Comparison of ENCODE assay signal across 21 mouse cellular contexts in the genomic region with DNA sequence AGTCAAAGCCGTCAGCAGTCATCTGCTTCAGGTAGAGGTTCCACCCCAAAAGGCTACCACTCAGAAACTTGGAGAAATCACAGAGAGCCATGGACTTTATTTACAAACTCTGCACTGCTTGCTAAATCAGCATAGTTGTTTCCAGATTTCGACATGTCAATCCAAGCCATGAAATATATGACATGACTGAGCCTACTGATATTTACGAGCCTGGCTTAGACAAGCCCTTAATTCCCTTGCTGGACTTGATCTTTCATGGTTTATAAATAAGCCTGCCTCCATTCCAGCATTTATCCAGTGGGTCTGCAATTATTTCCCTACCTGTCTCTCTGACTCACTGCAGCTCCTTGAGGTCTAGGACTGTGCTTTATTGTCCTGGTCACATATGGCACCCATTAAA.
"Had no signal": no experiment of that assay in that cellular context is flagged by ENCODE, and none has a peak within 500 bp of the region (broad histone marks: within the 10 kb centered on the region; RNA-seq: fewer than 3 reads in every experiment).

No protein-coding gene starts in this region.

- H3K36me3 ChIP-seq: midbrain, embryonic 10.5 days; midbrain, embryonic 12.5 days; neural tube, embryonic 13.5 days; neural tube, embryonic 15.5 days; stomach, embryonic 15.5 days had no signal

- H3K27ac ChIP-seq: midbrain, embryonic 10.5 days; midbrain, embryonic 12.5 days; neural tube, embryonic 13.5 days; neural tube, embryonic 15.5 days; stomach, embryonic 15.5 days; stomach, postnatal 0 days had no signal

- H3K9me3 ChIP-seq: midbrain, embryonic 10.5 days; midbrain, embryonic 12.5 days; neural tube, embryonic 13.5 days; neural tube, embryonic 15.5 days; stomach, embryonic 15.5 days had no signal

- H3K4me3 ChIP-seq: midbrain, embryonic 10.5 days; midbrain, embryonic 12.5 days; myocyte; neural tube, embryonic 13.5 days; neural tube, embryonic 15.5 days; stomach, embryonic 15.5 days had no signal

- H3K4me1 ChIP-seq: midbrain, embryonic 10.5 days; midbrain, embryonic 12.5 days; neural tube, embryonic 13.5 days; neural tube, embryonic 15.5 days; stomach, embryonic 15.5 days had no signal

- H3K9ac ChIP-seq: lung, embryonic 14.5 days; midbrain, embryonic 12.5 days; neural tube, embryonic 13.5 days; neural tube, embryonic 15.5 days; stomach, embryonic 15.5 days had no signal

- DNase-seq: lung, adult 18-20 months; lung, embryonic 14.5 days; lung, postnatal 10 days; lung, postnatal 4 days; midbrain, embryonic 14.5 days; retina, postnatal 1 day; right cerebral cortex, adult 18-20 months; right cerebral cortex, postnatal 25 days; right cerebral cortex, postnatal 4 days; spleen, adult 18-20 months; thymus, adult 2 months; thymus, postnatal 25 days; thymus, postnatal 4 days had no signal

- H3K27me3 ChIP-seq: midbrain, embryonic 12.5 days; neural tube, embryonic 13.5 days; neural tube, embryonic 15.5 days; stomach, embryonic 15.5 days had no signal

- H3K4me2 ChIP-seq: lung, embryonic 14.5 days; midbrain, embryonic 12.5 days; neural tube, embryonic 13.5 days; neural tube, embryonic 15.5 days; stomach, embryonic 15.5 days had no signal

- ATAC-seq: midbrain, embryonic 16.5 days had no signal
